Mouse (Mus musculus): ENCODE results near the gene Ksr1.

Gene Ksr1

GRCm38 (mm10) chr11:79145283-79146265 is 633 bp downstream of the Ksr1 start:
- DNase-seq: no peak

- DNase-seq: no peak
Observed at GRCm38 (mm10) chr11:79144741-79145140, 1.5 kb downstream of the Ksr1 start.

- DNase-seq: no peak
Observed at GRCm38 (mm10) chr11:79144043-79144591, 2.1 kb downstream of the Ksr1 start.

- no peak for DNase-seq
Observed at GRCm38 (mm10) chr11:79143322-79143721, 2.9 kb downstream of the Ksr1 start.

GRCm38 (mm10) chr11:79142381-79142780 is 3.8 kb downstream of the Ksr1 start:
- no peak for DNase-seq

- no peak for DNase-seq
Observed at GRCm38 (mm10) chr11:79141235-79142109, 4.7 kb downstream of the Ksr1 start.

- no peak for DNase-seq
Observed at GRCm38 (mm10) chr11:79140511-79140888, 5.7 kb downstream of the Ksr1 start.

GRCm38 (mm10) chr11:79139878-79140510 is 6.2 kb downstream of the Ksr1 start:
- no peak for DNase-seq

- no peak for DNase-seq
Observed at GRCm38 (mm10) chr11:79138621-79139020, 7.6 kb downstream of the Ksr1 start.

GRCm38 (mm10) chr11:79137245-79137644 is 9.0 kb downstream of the Ksr1 start:
- DNase-seq: no peak

GRCm38 (mm10) chr11:79135685-79136360 is 10.4 kb downstream of the Ksr1 start:
- DNase-seq: no peak

- DNase-seq: no peak
Observed at GRCm38 (mm10) chr11:79135105-79135503, 11.1 kb downstream of the Ksr1 start.

- DNase-seq: no peak
Observed at GRCm38 (mm10) chr11:79134416-79135104, 11.6 kb downstream of the Ksr1 start.

GRCm38 (mm10) chr11:79133961-79134360 is 12.2 kb downstream of the Ksr1 start:
- DNase-seq: no peak

- DNase-seq: no peak
Observed at GRCm38 (mm10) chr11:79133051-79133450, 13.2 kb downstream of the Ksr1 start.

GRCm38 (mm10) chr11:79131949-79132411 is 14.2 kb downstream of the Ksr1 start:
- DNase-seq: no peak

- DNase-seq: no peak
Observed at GRCm38 (mm10) chr11:79129388-79130356, 16.5 kb downstream of the Ksr1 start.

GRCm38 (mm10) chr11:79128233-79128632 is 18.0 kb downstream of the Ksr1 start:
- no peak for DNase-seq

- DNase-seq: no peak
Observed at GRCm38 (mm10) chr11:79126963-79127362, 19.2 kb downstream of the Ksr1 start.

- DNase-seq: no peak
Observed at GRCm38 (mm10) chr11:79125775-79126174, 20.4 kb downstream of the Ksr1 start.

Measured in cerebellum, adult 8-10 months (tissue).